Mouse (Mus musculus) heart, adult 2 months (tissue): Measurements from ENCODE around the gene Zc3hav1l.

Experiments used
- CTCF ChIP-seq: fragments of 200-600 bp; IDR thresholded peaks from 2 replicates; pipeline ENCODE4 v1.8.1; 2022; ENCODE audit warnings: antibody characterized with exemption, mild to moderate bottlenecking, moderate library complexity
- POLR2A ChIP-seq: fragments of 200-500 bp; IDR thresholded peaks from 2 replicates; pipeline ENCODE4 v1.6.1; 2011; ENCODE audit warnings: mild to moderate bottlenecking, low read depth, low read length, control low read depth; ENCODE audit not compliant: insufficient read depth

GRCm38 (mm10) chr6:38242833-38243232 is 56.2 kb downstream of the Zc3hav1l start:
- TF ChIP-seq CTCF (no peak), POLR2A (no peak)
